Mouse (Mus musculus) granulocyte monocyte progenitor cell, adult 5-6 weeks (primary cell): ENCODE data around the gene Nrbf2. TPM values are rescaled to one million over a fixed set of nuclear protein-coding genes. Genes with fewer than 3 reads are reported as not detected.

Source experiments
- ATAC-seq: replicated peaks from 2 replicates; pipeline ENCODE4 v1.8.0; 2016; ENCODE audit warnings: mild to moderate bottlenecking, moderate TSS enrichment, inconsistent platforms; ENCODE audit not compliant: poor library complexity, severe bottlenecking
- total RNA-seq, 2 experiments: library from RNA; stranded (forward) in 1 of 2; stranded (reverse) in 1 of 2; fragments of 200-712, 200-1000 nt in 1 of 2; fragments of >200 nt in 1 of 2; fragmentation: Nextera tagmentation in 1 of 2; gene quantifications; 2 replicates each; pipeline ENCODE4 v1.2.3; 2014 to 2017

The Nrbf2 gene
- total RNA-seq (2014; fragmentation: Nextera tagmentation) (22.8 and 32.9 TPM in 2 replicates), total RNA-seq (2017) (19.4 and 19.6 TPM in 2 replicates)

- ATAC-seq: peak; percentile 83
Measured at GRCm38 (mm10) chr10:67285176-67285814, at the start of gene Nrbf2. Gene Nrbf2 (minus strand): TSS chr10:67285305.

GRCm38 (mm10) chr10:67330580-67330979, 45.5 kb upstream of the Nrbf2 start:
- ATAC-seq: peak; percentile 20; the same call in 1 of the 2 replicates

GRCm38 (mm10) chr10:67329661-67330060, 44.6 kb upstream of the Nrbf2 start:
- no peak for ATAC-seq

- no peak for ATAC-seq
Measured at GRCm38 (mm10) chr10:67328208-67328607, 43.1 kb upstream of the Nrbf2 start.

GRCm38 (mm10) chr10:67324036-67324435, 38.9 kb upstream of the Nrbf2 start:
- no peak for ATAC-seq

GRCm38 (mm10) chr10:67321396-67321795, 36.3 kb upstream of the Nrbf2 start:
- peak; percentile 36 for ATAC-seq

GRCm38 (mm10) chr10:67320207-67320859, 35.2 kb upstream of the Nrbf2 start:
- no peak for ATAC-seq

GRCm38 (mm10) chr10:67319016-67319725, 34.1 kb upstream of the Nrbf2 start:
- no peak for ATAC-seq

GRCm38 (mm10) chr10:67317931-67318460, 32.9 kb upstream of the Nrbf2 start:
- ATAC-seq: peak; percentile 63

GRCm38 (mm10) chr10:67314811-67315435, 29.8 kb upstream of the Nrbf2 start:
- ATAC-seq: peak; percentile 65

- no peak for ATAC-seq
Measured at GRCm38 (mm10) chr10:67312456-67312855, 27.4 kb upstream of the Nrbf2 start.

- peak; percentile 67 for ATAC-seq
Measured at GRCm38 (mm10) chr10:67311277-67311959, 26.3 kb upstream of the Nrbf2 start.

- 0 out of 2 replicates have a peak, but pooled peaks have one; percentile 20 for ATAC-seq
Measured at GRCm38 (mm10) chr10:67309483-67310138, 24.5 kb upstream of the Nrbf2 start.

GRCm38 (mm10) chr10:67302340-67302739, 17.2 kb upstream of the Nrbf2 start:
- ATAC-seq: peak; percentile 69

- ATAC-seq: no peak
Measured at GRCm38 (mm10) chr10:67301046-67301445, 15.9 kb upstream of the Nrbf2 start.

GRCm38 (mm10) chr10:67299285-67299684, 14.2 kb upstream of the Nrbf2 start:
- ATAC-seq: no peak

GRCm38 (mm10) chr10:67298856-67299255, 13.8 kb upstream of the Nrbf2 start:
- no peak for ATAC-seq

GRCm38 (mm10) chr10:67297175-67297855, 12.2 kb upstream of the Nrbf2 start:
- ATAC-seq: no peak
